ENCODE assay signal across 8 mouse cellular contexts in genomic region chrX:73823747-73824146, GRCm38 (mm10). TPM values are rescaled to one million over a fixed set of nuclear protein-coding genes. Genes with fewer than 3 reads are reported as not detected.
A peak's percentile ranks its signal among the peaks of the same experiment; 100 is the strongest.
DNase-seq lines count a peak whose midpoint lies in the region; ATAC-seq and TF ChIP-seq lines count a peak whose summit lies in the region.

No protein-coding gene starts in this region.

- peak overlapping the region; percentile 57 for H3K4me3 ChIP-seq in kidney, embryonic 14.5 days (ENCODE audit: low read length)
- H3K4me3 ChIP-seq in forebrain, embryonic 10.5 days, result peak overlapping the region; percentile 65
- H3K4me3 ChIP-seq in limb, embryonic 15.5 days, result peak overlapping the region; percentile 61

- no peaks in the 10 kb centered on the region for H3K9me3 ChIP-seq in kidney, embryonic 14.5 days (ENCODE audit: control insufficient read depth, low read length)
- H3K9me3 ChIP-seq in forebrain, embryonic 10.5 days, result no peaks in the 10 kb centered on the region
- no peaks in the 10 kb centered on the region for H3K9me3 ChIP-seq in limb, embryonic 15.5 days

- peaks cover 3% of the 10 kb centered on the region; the same call in 1 of the 2 replicates for H3K27me3 ChIP-seq in kidney, embryonic 14.5 days (ENCODE audit: control insufficient read depth, insufficient read depth, low read length)
- peaks cover 43% of the 10 kb centered on the region for H3K27me3 ChIP-seq in forebrain, embryonic 10.5 days (ENCODE audit: poor library complexity, severe bottlenecking)
- peaks cover 22% of the 10 kb centered on the region for H3K27me3 ChIP-seq in limb, embryonic 15.5 days

- no peak for TF ChIP-seq CTCF in brain, embryonic 14.5 days (IDR thresholded peaks at IDR 0.05; ENCODE audit: borderline replicate concordance, extremely low read depth, insufficient read depth, insufficient read length)

- 14% methylated on average over 17 of the region's 17 CpGs for WGBS in kidney, embryonic 14.5 days
- 9% methylated on average over 17 of the region's 17 CpGs for WGBS in forebrain, embryonic 10.5 days
- WGBS in limb, embryonic 15.5 days, result 17% methylated on average over 17 of the region's 17 CpGs

- H3K27ac ChIP-seq in kidney, embryonic 14.5 days (ENCODE audit: low read depth, low read length), result no peak overlapping the region
- peak overlapping the region; percentile 87 for H3K27ac ChIP-seq in forebrain, embryonic 10.5 days
- H3K27ac ChIP-seq in limb, embryonic 15.5 days, result no peak overlapping the region

- no peaks in the 10 kb centered on the region for H3K4me1 ChIP-seq in kidney, embryonic 14.5 days (ENCODE audit: control insufficient read depth, insufficient read depth, low read length)
- H3K4me1 ChIP-seq in forebrain, embryonic 10.5 days, result peaks cover 23% of the 10 kb centered on the region
- H3K4me1 ChIP-seq in limb, embryonic 15.5 days, result peaks cover 10% of the 10 kb centered on the region; the same call in 1 of the 2 replicates

- DNase-seq in kidney, postnatal 10 days, result no peak
- peak; percentile 28 for DNase-seq in brain, embryonic 14.5 days (ENCODE audit: low read depth)
- DNase-seq in forebrain, embryonic 10.5 days (ENCODE audit: extremely low spot score, low spot score), result peak; percentile 21
- DNase-seq in thymus, postnatal 25 days, result no peak
- no peak for DNase-seq in gastrocnemius, postnatal 25 days
- no peak for DNase-seq in frontal cortex, postnatal 10 days (ENCODE audit: low spot score in 2 of 2)

- peak overlapping the region; percentile 72; the same call in 1 of the 2 replicates for H3K9ac ChIP-seq in kidney, embryonic 14.5 days (ENCODE audit: low read depth, low read length)
- no peak overlapping the region for H3K9ac ChIP-seq in limb, embryonic 15.5 days

- no peak for TF ChIP-seq POLR2A in brain, embryonic 14.5 days (IDR thresholded peaks at IDR 0.05; ENCODE audit: borderline replicate concordance, extremely low read depth, insufficient read depth, insufficient read length, poor library complexity, severe bottlenecking)

- peak; percentile 43 for ATAC-seq in kidney, embryonic 14.5 days (ENCODE audit: low FRiP score, low TSS enrichment)
- no peak for ATAC-seq in limb, embryonic 15.5 days (ENCODE audit: insufficient number of reproducible peaks, low FRiP score, low TSS enrichment, low read depth)

- no peaks in the 10 kb centered on the region for H3K36me3 ChIP-seq in kidney, embryonic 14.5 days (ENCODE audit: control insufficient read depth, insufficient read depth, low read length)
- H3K36me3 ChIP-seq in forebrain, embryonic 10.5 days (replicated peaks), result no peaks in the 10 kb centered on the region
- no peaks in the 10 kb centered on the region for H3K36me3 ChIP-seq in limb, embryonic 15.5 days

- H3K4me2 ChIP-seq in kidney, embryonic 14.5 days (replicated peaks; ENCODE audit: low read depth, low read length), result peak overlapping the region; percentile 74
- H3K4me2 ChIP-seq in limb, embryonic 15.5 days, result peak overlapping the region; percentile 65

RNA-seq across cellular contexts. Expression of gene Pdzd4, which starts 1.0 kb away (rescaled TPM):
- 1.1 and 1.9 TPM in 2 replicates for polyA plus RNA-seq in kidney, embryonic 14.5 days (2014; fragmentation: Nextera tagmentation; extraction: Ambion mirVana)
- 88.2 and 125 TPM in 2 replicates for polyA plus RNA-seq in brain, embryonic 14.5 days (2012; rRNA removed)
- polyA plus RNA-seq in forebrain, embryonic 10.5 days (2016; fragmentation: Nextera tagmentation; extraction: Ambion mirVana), result 0.66 and 0.81 TPM in 2 replicates
- 0.51 and 1.0 TPM in 2 replicates for polyA plus RNA-seq in limb, embryonic 15.5 days (2015; fragmentation: Nextera tagmentation; extraction: Ambion mirVana)
- 1 to 10 TPM; 1.1 to 1.4 TPM for total RNA-seq in gastrocnemius, postnatal 25 days (2021)

RNA-seq across cellular contexts. Expression of gene Ssr4, which starts 36.9 kb away (rescaled TPM):
- polyA plus RNA-seq in kidney, embryonic 14.5 days (2014; fragmentation: Nextera tagmentation; extraction: Ambion mirVana), result 207 and 210 TPM in 2 replicates
- polyA plus RNA-seq in brain, embryonic 14.5 days (2012; rRNA removed), result 130 and 205 TPM in 2 replicates
- 119 and 124 TPM in 2 replicates for polyA plus RNA-seq in forebrain, embryonic 10.5 days (2016; fragmentation: Nextera tagmentation; extraction: Ambion mirVana)
- polyA plus RNA-seq in limb, embryonic 15.5 days (2015; fragmentation: Nextera tagmentation; extraction: Ambion mirVana), result 223 and 229 TPM in 2 replicates
- total RNA-seq in gastrocnemius, postnatal 25 days (2021), result 10 to 100 TPM; 72.3 to 80.8 TPM

RNA-seq across cellular contexts. Expression of gene Idh3g, which starts 37.0 kb away (rescaled TPM):
- polyA plus RNA-seq in kidney, embryonic 14.5 days (2014; fragmentation: Nextera tagmentation; extraction: Ambion mirVana), result 221 and 247 TPM in 2 replicates
- 382 and 510 TPM in 2 replicates for polyA plus RNA-seq in brain, embryonic 14.5 days (2012; rRNA removed)
- 173 and 177 TPM in 2 replicates for polyA plus RNA-seq in forebrain, embryonic 10.5 days (2016; fragmentation: Nextera tagmentation; extraction: Ambion mirVana)
- 190 and 200 TPM in 2 replicates for polyA plus RNA-seq in limb, embryonic 15.5 days (2015; fragmentation: Nextera tagmentation; extraction: Ambion mirVana)
- total RNA-seq in gastrocnemius, postnatal 25 days (2021), result 100 to 1,000 TPM; 399 to 430 TPM

RNA-seq across cellular contexts. Expression of gene Srpk3, which starts 49.5 kb away (rescaled TPM):
- 2.9 and 4.7 TPM in 2 replicates for polyA plus RNA-seq in kidney, embryonic 14.5 days (2014; fragmentation: Nextera tagmentation; extraction: Ambion mirVana)
- 0.85 and 1.2 TPM in 2 replicates for polyA plus RNA-seq in brain, embryonic 14.5 days (2012; rRNA removed)
- 0.97 and 1.2 TPM in 2 replicates for polyA plus RNA-seq in forebrain, embryonic 10.5 days (2016; fragmentation: Nextera tagmentation; extraction: Ambion mirVana)
- polyA plus RNA-seq in limb, embryonic 15.5 days (2015; fragmentation: Nextera tagmentation; extraction: Ambion mirVana), result 22.9 and 66.2 TPM in 2 replicates
- 10 to 100 TPM; 39.6 to 60.5 TPM for total RNA-seq in gastrocnemius, postnatal 25 days (2021)

Comparison
In these comparisons a context has a peak if more than half of its experiments do, and no peak if none do; other contexts are left out.
1. DNase-seq: peak in brain, embryonic 14.5 days (single experiment) and forebrain, embryonic 10.5 days (single experiment); none in kidney, postnatal 10 days (single experiment), thymus, postnatal 25 days (single experiment), gastrocnemius, postnatal 25 days (single experiment) and frontal cortex, postnatal 10 days (0 of 2).
2. RNA of gene Pdzd4, which starts 1.0 kb away (polyA plus RNA-seq): 88.2 to 125 TPM in brain, embryonic 14.5 days; 1.1 to 1.9 TPM in kidney, embryonic 14.5 days, 0.51 to 1.0 TPM in limb, embryonic 15.5 days and 0.66 to 0.81 TPM in forebrain, embryonic 10.5 days; every median in the first group is over 10 times any median in the second.
3. Peak in every context shown above with its lines, with median percentiles within 50 percentile points of each other: H3K4me3 ChIP-seq.